Mouse (Mus musculus) adrenal gland, adult 2 months (tissue): ENCODE measurements around the gene Bbs10. TPM values are rescaled to one million over a fixed set of nuclear protein-coding genes. Genes with fewer than 3 reads are reported as not detected.

ENCODE experiments used
- DNase-seq: peaks from one replicate; pipeline ENCODE4 v3.0.0; 2021
- polyA plus RNA-seq: library from polyadenylated mRNA; depleted of rRNA; stranded (reverse); fragments of >200 nt; gene quantifications from 2 replicates; pipeline ENCODE4 v1.2.3, GENCODE M21; 2012; rRNA removed
- total RNA-seq, 2 experiments: library from RNA; stranded (reverse); gene quantifications; 2 replicates each; pipeline ENCODE4 v1.2.3; 2021

Bbs10 gene
- total and polyA plus RNA-seq, 3 experiments, result 0.81 to 7.3 (median 3.5) TPM

GRCm38 (mm10) chr10:111320579-111320978 lies 22.1 kb downstream of the Bbs10 start:
- no peak for DNase-seq

GRCm38 (mm10) chr10:111327957-111328356 lies 29.5 kb downstream of the Bbs10 start:
- no peak for DNase-seq

GRCm38 (mm10) chr10:111329326-111329725 lies 30.8 kb downstream of the Bbs10 start:
- peak; percentile 73 for DNase-seq

- DNase-seq, result no peak
Measured at GRCm38 (mm10) chr10:111334902-111335301, 36.4 kb downstream of the Bbs10 start.

- peak; percentile 69 for DNase-seq
Measured at GRCm38 (mm10) chr10:111335517-111336352, 37.3 kb downstream of the Bbs10 start.

GRCm38 (mm10) chr10:111336353-111336713 lies 37.9 kb downstream of the Bbs10 start:
- DNase-seq, result no peak

GRCm38 (mm10) chr10:111339296-111339695 lies 40.8 kb downstream of the Bbs10 start:
- no peak for DNase-seq

- no peak for DNase-seq
Measured at GRCm38 (mm10) chr10:111341761-111342160, 43.3 kb downstream of the Bbs10 start.

- no peak for DNase-seq
Measured at GRCm38 (mm10) chr10:111343555-111343954, 45.1 kb downstream of the Bbs10 start.

GRCm38 (mm10) chr10:111348263-111348662 lies 49.8 kb downstream of the Bbs10 start:
- DNase-seq, result no peak

Other genes starting within 250 kb of the Bbs10 start
- gene Osbpl8, start 133.9 kb upstream of the Bbs10 start, total RNA-seq, result 10 to 100 TPM; 24.8 to 24.9 TPM
- 1.2 and 1.6 TPM in 2 replicates for gene Osbpl8, start 133.9 kb upstream of the Bbs10 start, polyA plus RNA-seq
- 100 to 1,000 TPM; 125 to 139 TPM for gene Nap1l1, start 174.5 kb downstream of the Bbs10 start, total RNA-seq
- 1.8 and 2.1 TPM in 2 replicates for gene Nap1l1, start 174.5 kb downstream of the Bbs10 start, polyA plus RNA-seq
- 10 to 100 TPM; 58.7 to 66.1 TPM for gene Phlda1, start 207.6 kb downstream of the Bbs10 start, total RNA-seq
- gene Phlda1, start 207.6 kb downstream of the Bbs10 start, polyA plus RNA-seq, result 113 and 162 TPM in 2 replicates